Mouse (Mus musculus) retina, postnatal 7 days (tissue): ENCODE measurements around the gene Atp5d.

Experiments used
- DNase-seq: peaks from one replicate; pipeline ENCODE4 v3.0.0-alpha.2; 2012; ENCODE audit warnings: low read depth, low spot score

The Atp5d gene

GRCm38 (mm10) chr10:80138553-80139438 lies at the start of gene Atp5d:
Gene Atp5d (plus strand): TSS chr10:80138632.
- DNase-seq: no peak

GRCm38 (mm10) chr10:80089146-80089545 lies 49.3 kb upstream of the Atp5d start:
- no peak for DNase-seq

DNA sequence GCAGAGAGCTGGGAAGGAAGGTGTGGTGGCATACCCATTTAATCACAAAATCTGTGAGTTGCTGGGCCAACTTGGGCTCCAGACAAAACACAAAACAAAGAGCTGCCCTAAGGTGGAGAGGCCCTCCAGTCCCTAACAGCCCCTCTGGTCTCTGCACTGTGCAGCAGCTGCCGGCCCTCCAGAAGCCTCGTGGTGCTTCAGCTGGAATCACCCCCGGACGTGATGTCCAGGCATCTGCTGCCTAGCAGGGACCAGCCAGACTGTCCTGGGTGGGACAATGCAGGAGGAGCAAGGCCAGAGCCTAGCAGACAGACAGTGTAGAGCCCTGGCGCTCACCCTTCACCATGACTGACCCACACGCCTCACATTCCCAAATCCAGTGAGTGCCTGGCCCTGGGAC lies 46.9 kb upstream of the Atp5d start:
- no peak for DNase-seq

- DNase-seq: no peak
Measured at GRCm38 (mm10) chr10:80092690-80093089, 45.7 kb upstream of the Atp5d start.

GRCm38 (mm10) chr10:80094085-80094484 lies 44.3 kb upstream of the Atp5d start:
- no peak for DNase-seq

DNA sequence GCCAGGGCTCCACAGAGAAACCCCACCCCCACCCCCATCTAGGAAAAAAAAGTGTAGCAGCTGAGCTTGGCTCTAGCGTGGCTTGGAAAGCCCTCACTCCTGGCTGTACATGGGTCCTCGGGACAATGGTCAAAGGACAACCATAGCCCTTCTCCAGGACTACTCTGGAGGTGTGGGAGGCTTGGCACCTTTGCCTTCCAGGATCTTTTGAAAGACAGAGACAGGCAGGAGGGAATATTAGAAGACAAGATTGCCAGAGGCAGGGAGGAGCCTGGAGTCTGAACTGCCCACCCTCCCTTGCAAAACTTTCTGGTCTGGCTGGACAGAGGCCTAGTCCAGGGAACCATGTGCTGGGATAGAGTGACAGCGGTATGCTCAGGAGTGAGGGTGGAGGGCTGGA lies 43.7 kb upstream of the Atp5d start:
- DNase-seq: no peak

GRCm38 (mm10) chr10:80095547-80095946 lies 42.9 kb upstream of the Atp5d start:
- no peak for DNase-seq

- no peak for DNase-seq
Measured at GRCm38 (mm10) chr10:80097275-80097674, 41.2 kb upstream of the Atp5d start.

- no peak for DNase-seq
Measured at GRCm38 (mm10) chr10:80098630-80099029, 39.8 kb upstream of the Atp5d start.

- no peak for DNase-seq
Measured at GRCm38 (mm10) chr10:80100982-80101381, 37.5 kb upstream of the Atp5d start.

DNA sequence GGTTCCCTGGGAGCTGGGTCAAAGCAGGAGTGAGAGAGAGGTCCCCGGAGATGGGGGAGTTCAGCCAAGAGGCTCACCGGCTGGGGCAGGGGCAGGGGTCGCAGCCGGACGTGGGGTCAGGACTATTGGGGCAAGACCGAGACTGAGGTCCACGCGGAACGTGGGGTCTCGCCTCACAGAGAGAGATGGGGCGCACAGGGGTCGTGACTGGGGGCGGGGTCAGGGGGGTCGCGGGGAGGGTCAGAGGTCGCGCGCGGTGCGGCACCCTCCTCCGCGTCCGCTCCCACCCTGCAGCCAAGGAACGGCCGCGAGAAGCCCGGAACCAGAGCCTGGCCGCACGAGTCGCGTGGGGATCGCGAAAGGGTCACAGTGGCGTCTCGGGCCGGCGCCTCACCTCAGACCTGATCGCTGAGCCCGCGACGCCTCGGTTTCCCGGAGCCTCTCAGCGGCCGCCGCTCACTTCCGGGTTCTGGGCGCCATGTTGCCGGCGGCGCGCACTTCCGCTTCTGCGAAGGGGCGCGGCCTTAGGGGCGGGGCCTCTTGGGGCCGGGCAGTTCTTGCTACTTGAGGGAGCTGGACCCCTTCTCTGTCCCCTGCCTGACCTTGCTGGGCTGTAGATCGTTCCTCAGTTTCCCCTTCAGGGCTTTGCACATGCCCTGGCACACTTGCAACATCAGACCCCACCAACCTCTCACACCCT lies 36.1 kb upstream of the Atp5d start:
- DNase-seq: peak; percentile 65

GRCm38 (mm10) chr10:80103032-80103431 lies 35.4 kb upstream of the Atp5d start:
- DNase-seq: no peak

- DNase-seq: no peak
Measured at GRCm38 (mm10) chr10:80104181-80104580, 34.3 kb upstream of the Atp5d start.

DNA sequence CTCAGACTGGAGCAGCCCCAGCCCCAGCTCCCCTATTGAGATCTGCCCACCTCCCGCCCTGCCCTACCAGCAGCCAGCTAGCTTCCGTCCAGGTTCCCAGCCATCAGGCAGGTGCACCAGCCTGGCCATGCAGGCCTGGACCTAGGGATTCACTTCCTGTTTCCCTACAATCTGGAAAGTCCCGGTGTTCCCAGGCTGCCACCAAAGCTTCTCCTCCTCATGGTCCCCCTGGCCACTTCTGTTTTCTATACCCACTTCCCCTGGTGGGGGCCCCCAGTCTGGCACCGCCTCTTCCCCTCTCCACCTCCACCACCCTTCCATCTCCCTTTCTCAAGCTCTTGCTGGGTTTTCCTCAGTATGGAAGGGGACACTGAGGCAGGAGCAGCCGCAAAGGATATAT lies 33.0 kb upstream of the Atp5d start, which contains the start of gene Sbno2:
Gene Sbno2 (minus strand): TSS at position 112 of the 400 bp plus-strand sequence.
- no peak for DNase-seq

- no peak for DNase-seq
Measured at GRCm38 (mm10) chr10:80105926-80106325, 32.5 kb upstream of the Atp5d start.

GRCm38 (mm10) chr10:80107678-80108077 lies 30.8 kb upstream of the Atp5d start:
- no peak for DNase-seq

DNA sequence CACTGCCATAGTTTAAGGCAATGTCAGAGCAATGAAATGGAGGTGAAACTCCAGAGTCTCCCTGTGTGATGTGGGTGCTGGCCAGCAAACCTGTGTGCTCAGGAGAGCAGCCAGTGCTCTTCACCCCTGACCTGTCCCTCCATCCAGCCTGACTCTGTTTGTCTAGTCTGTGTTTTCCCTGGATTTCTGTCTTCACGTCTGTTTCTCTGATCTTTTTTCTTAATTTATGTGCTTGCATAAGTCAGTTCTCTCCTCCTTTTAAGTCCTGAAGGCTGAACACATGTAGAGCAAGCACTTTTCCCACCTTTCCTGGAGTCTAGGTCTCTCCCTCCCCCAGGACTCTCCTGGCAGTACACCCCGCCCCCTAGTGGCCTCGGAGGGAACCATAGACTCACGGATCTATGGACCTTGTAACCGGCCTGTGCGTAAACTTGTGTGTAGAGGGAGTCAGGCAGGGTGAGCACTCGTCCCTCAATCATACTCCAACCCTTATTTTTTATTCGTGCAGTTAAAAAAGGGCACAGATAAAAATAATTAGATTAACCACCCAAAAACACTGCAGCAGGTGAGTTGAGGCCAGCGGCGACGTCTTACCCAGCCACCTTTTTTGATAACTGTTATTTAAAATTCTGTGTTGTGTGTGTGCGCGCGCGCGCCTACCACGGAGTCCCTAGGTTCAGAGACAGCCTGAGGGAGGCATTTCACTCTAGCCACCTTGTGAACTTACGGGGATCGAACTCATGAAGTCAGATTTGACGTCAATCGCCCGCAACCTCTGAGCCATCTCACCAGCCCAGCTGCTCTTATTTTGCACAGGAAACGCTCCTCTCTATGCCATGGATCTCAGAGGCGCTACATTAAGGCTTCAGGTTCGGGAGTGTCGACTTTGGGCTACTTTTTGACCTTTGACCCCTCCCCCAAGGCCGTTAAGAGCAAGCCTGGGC lies 23.8 kb upstream of the Atp5d start:
- DNase-seq: peak; percentile 85

- DNase-seq: peak; percentile 100
Measured at GRCm38 (mm10) chr10:80115290-80115943, 23.0 kb upstream of the Atp5d start, which contains the start of gene Stk11. Gene Stk11 (plus strand): TSS chr10:80115803.

GRCm38 (mm10) chr10:80115944-80116335 lies 22.5 kb upstream of the Atp5d start:
- DNase-seq: no peak

DNA sequence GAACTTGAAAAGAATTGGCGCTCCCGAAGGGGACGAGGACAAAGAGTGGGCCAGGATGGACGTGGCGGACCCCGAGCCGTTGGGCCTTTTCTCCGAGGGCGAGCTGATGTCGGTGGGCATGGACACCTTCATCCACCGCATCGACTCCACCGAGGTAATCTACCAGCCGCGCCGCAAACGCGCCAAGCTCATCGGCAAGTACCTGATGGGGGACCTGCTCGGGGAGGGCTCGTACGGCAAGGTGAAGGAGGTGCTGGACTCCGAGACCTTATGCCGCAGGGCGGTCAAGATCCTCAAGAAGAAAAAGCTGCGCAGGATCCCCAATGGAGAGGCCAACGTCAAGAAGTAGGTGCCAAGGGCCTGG lies 21.9 kb upstream of the Atp5d start:
- DNase-seq: no peak
